Mouse (Mus musculus): ENCODE results near the gene Carm1.

DNA sequence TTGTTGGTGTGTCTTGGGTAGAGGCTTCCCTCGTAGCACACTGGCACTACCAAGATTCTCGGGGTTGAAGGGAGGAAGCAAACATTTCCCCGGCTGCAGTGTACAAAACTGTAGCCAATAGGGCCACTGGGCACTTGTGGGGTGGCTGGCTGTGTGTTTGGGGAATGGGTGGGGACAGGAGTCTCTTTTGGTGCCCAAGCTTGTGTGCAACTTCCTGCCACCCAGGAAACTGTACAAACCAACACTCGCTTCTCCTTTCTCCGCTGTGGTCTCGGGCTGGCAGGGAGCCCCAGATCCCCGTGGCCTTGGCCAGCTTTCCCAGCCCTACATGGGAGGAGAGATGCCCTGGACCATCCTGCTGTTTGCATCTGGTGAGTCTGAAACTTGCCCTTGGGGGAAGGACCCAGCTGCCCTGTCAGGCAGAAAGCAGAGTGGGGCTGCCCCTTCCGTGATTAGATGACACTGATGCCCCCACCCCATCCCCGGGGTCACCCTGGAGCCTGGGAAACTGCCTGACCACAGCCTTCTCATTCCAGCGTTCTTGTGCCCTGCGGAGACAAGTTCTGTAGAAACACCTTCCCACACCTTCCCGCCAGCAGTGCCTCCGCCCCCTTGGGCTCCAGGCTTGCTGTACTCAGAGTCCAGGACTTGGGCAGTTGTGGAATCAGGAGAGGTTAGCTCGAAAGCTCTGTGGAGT is 20.6 kb upstream of the Carm1 start, which contains the start of gene AB124611:
- TF ChIP-seq POLR2A (IDR thresholded peaks at IDR 0.05; ENCODE audit: insufficient read depth, low read length) (no peak), CTCF (IDR thresholded peaks at IDR 0.05; ENCODE audit: low read depth, low read length) (no peak), EP300 (IDR thresholded peaks at IDR 0.05; ENCODE audit: insufficient read depth, low read depth, low read length) (no peak)

Measured in ES-Bruce4 (cell line).